8 mouse cellular contexts compared by ENCODE assay signal in genomic region chr9:78447606-78447972, GRCm38 (mm10). TPM values are rescaled to one million over a fixed set of nuclear protein-coding genes. Genes with fewer than 3 reads are reported as not detected.
A peak's percentile ranks its signal among the peaks of the same experiment; 100 is the strongest.
DNase-seq lines count a peak whose midpoint lies in the region; ATAC-seq and TF ChIP-seq lines count a peak whose summit lies in the region.

No protein-coding gene starts in this region.

- ATAC-seq in lung, embryonic 15.5 days (ENCODE audit: borderline replicate concordance, extremely low read depth, low FRiP score, low TSS enrichment), result no peak
- ATAC-seq in limb, embryonic 15.5 days (ENCODE audit: insufficient number of reproducible peaks, low FRiP score, low TSS enrichment, low read depth), result no peak

- no peak for TF ChIP-seq CTCF in small intestine, adult 2 months (IDR thresholded peaks at IDR 0.05; ENCODE audit: extremely low read depth, insufficient read length, insufficient replicate concordance, low read depth, low read length)

- no peaks in the 10 kb centered on the region for H3K9me3 ChIP-seq in lung, embryonic 15.5 days
- 0 out of 2 replicates have a peak, but pooled peaks cover 3% of the 10 kb centered on the region for H3K9me3 ChIP-seq in forebrain, embryonic 10.5 days
- H3K9me3 ChIP-seq in limb, embryonic 15.5 days, result no peaks in the 10 kb centered on the region

- 35% methylated on average over 9 of the region's 9 CpGs for WGBS in lung, embryonic 15.5 days
- whole genome bisulfite sequencing in forebrain, embryonic 10.5 days, result 26% methylated on average over 9 of the region's 9 CpGs
- WGBS in limb, embryonic 15.5 days, result 34% methylated on average over 9 of the region's 9 CpGs
- 27% methylated on average over 9 of the region's 9 CpGs for WGBS in small intestine, adult 2 months

- TF ChIP-seq POLR2A in small intestine, adult 2 months (IDR thresholded peaks at IDR 0.05; ENCODE audit: low read depth, low read length), result no peak

- peak overlapping the region; percentile 86 for H3K9ac ChIP-seq in lung, embryonic 15.5 days
- 0 out of 2 replicates have a peak overlapping the region, but pooled peaks have one; percentile 7 for H3K9ac ChIP-seq in limb, embryonic 15.5 days

- H3K36me3 ChIP-seq in lung, embryonic 15.5 days, result peaks cover 19% of the 10 kb centered on the region; the same call in 1 of the 2 replicates
- peaks cover 24% of the 10 kb centered on the region for H3K36me3 ChIP-seq in forebrain, embryonic 10.5 days (replicated peaks)
- H3K36me3 ChIP-seq in limb, embryonic 15.5 days, result peaks cover 18% of the 10 kb centered on the region; the same call in 1 of the 2 replicates
- peaks cover 8% of the 10 kb centered on the region; the same call in 1 of the 2 replicates for H3K36me3 ChIP-seq in small intestine, adult 2 months (ENCODE audit: control insufficient read depth, insufficient read depth, low read length)

- H3K27me3 ChIP-seq in lung, embryonic 15.5 days, result peaks cover 36% of the 10 kb centered on the region
- peaks cover 49% of the 10 kb centered on the region for H3K27me3 ChIP-seq in forebrain, embryonic 10.5 days (ENCODE audit: poor library complexity, severe bottlenecking)
- peaks cover 31% of the 10 kb centered on the region for H3K27me3 ChIP-seq in limb, embryonic 15.5 days
- no peaks in the 10 kb centered on the region for H3K27me3 ChIP-seq in small intestine, adult 2 months (ENCODE audit: control insufficient read depth, insufficient read depth, low read length)

- DNase-seq in lung, postnatal 14 days, result no peak
- no peak for DNase-seq in forebrain, embryonic 10.5 days (ENCODE audit: extremely low spot score, low spot score)
- no peak for DNase-seq in adrenal gland, postnatal 4 days (ENCODE audit: low spot score in 2 of 2)
- DNase-seq in thymus, postnatal 4 days, result no peak
- no peak for DNase-seq in right cerebral cortex, postnatal 25 days

- peak overlapping the region; percentile 68 for H3K4me2 ChIP-seq in lung, embryonic 15.5 days
- H3K4me2 ChIP-seq in limb, embryonic 15.5 days, result peak overlapping the region; percentile 60

- peaks cover 17% of the 10 kb centered on the region for H3K4me1 ChIP-seq in lung, embryonic 15.5 days
- peaks cover 20% of the 10 kb centered on the region for H3K4me1 ChIP-seq in forebrain, embryonic 10.5 days
- H3K4me1 ChIP-seq in limb, embryonic 15.5 days, result peaks cover 16% of the 10 kb centered on the region
- H3K4me1 ChIP-seq in small intestine, adult 2 months (ENCODE audit: control insufficient read depth, insufficient read depth, insufficient read length, low read length), result no peaks in the 10 kb centered on the region; the same call in 1 of the 2 replicates

- peak overlapping the region; percentile 70 for H3K4me3 ChIP-seq in lung, embryonic 15.5 days
- peak overlapping the region; percentile 100 for H3K4me3 ChIP-seq in forebrain, embryonic 10.5 days
- H3K4me3 ChIP-seq in limb, embryonic 15.5 days, result peak overlapping the region; percentile 94
- H3K4me3 ChIP-seq in small intestine, adult 2 months (ENCODE audit: low read depth, low read length), result peak overlapping the region; percentile 90

- no peak overlapping the region for H3K27ac ChIP-seq in lung, embryonic 15.5 days
- peak overlapping the region; percentile 93 for H3K27ac ChIP-seq in forebrain, embryonic 10.5 days
- H3K27ac ChIP-seq in limb, embryonic 15.5 days, result no peak overlapping the region
- H3K27ac ChIP-seq in small intestine, adult 2 months (ENCODE audit: insufficient read depth, low read depth, low read length), result no peak overlapping the region

RNA-seq across cellular contexts. Expression of gene Mto1, which starts 0.4 kb away (rescaled TPM):
- 21.0 and 24.3 TPM in 2 replicates for polyA plus RNA-seq in lung, embryonic 15.5 days (2015; fragmentation: Nextera tagmentation; extraction: Ambion mirVana)
- polyA plus RNA-seq in forebrain, embryonic 10.5 days (2016; fragmentation: Nextera tagmentation; extraction: Ambion mirVana), result 23.5 and 26.1 TPM in 2 replicates
- polyA plus RNA-seq in limb, embryonic 15.5 days (2015; fragmentation: Nextera tagmentation; extraction: Ambion mirVana), result 21.2 and 24.6 TPM in 2 replicates
- 6.1 and 7.3 TPM in 2 replicates for polyA plus RNA-seq in small intestine, adult 2 months (2012; rRNA removed)
- 10 to 100 TPM; 25.4 to 27.7 TPM for total RNA-seq in adrenal gland, postnatal 4 days (2021)

RNA-seq across cellular contexts. Expression of gene Gm17324, which starts 1.0 kb away (rescaled TPM):
- polyA plus RNA-seq in lung, embryonic 15.5 days (2015; fragmentation: Nextera tagmentation; extraction: Ambion mirVana), result 0.56 and 0.94 TPM in 2 replicates
- polyA plus RNA-seq in forebrain, embryonic 10.5 days (2016; fragmentation: Nextera tagmentation; extraction: Ambion mirVana), result 0.58 and 0.88 TPM in 2 replicates
- 0.71 and 0.83 TPM in 2 replicates for polyA plus RNA-seq in limb, embryonic 15.5 days (2015; fragmentation: Nextera tagmentation; extraction: Ambion mirVana)
- polyA plus RNA-seq in small intestine, adult 2 months (2012; rRNA removed), result not detected in 2 replicates
- under 1 TPM; 0.34 to 0.79 TPM for total RNA-seq in adrenal gland, postnatal 4 days (2021)

RNA-seq across cellular contexts. Expression of gene Cgas, which starts 4.6 kb away (rescaled TPM):
- polyA plus RNA-seq in lung, embryonic 15.5 days (2015; fragmentation: Nextera tagmentation; extraction: Ambion mirVana), result 2.6 and 3.0 TPM in 2 replicates
- 0.27 and 0.32 TPM in 2 replicates for polyA plus RNA-seq in forebrain, embryonic 10.5 days (2016; fragmentation: Nextera tagmentation; extraction: Ambion mirVana)
- 2.7 and 3.4 TPM in 2 replicates for polyA plus RNA-seq in limb, embryonic 15.5 days (2015; fragmentation: Nextera tagmentation; extraction: Ambion mirVana)
- 0.46 and 0.86 TPM in 2 replicates for polyA plus RNA-seq in small intestine, adult 2 months (2012; rRNA removed)
- 1 to 10 TPM; 1.6 to 1.7 TPM for total RNA-seq in adrenal gland, postnatal 4 days (2021)

RNA-seq across cellular contexts. Expression of gene Eef1a1, which starts 41.4 kb away (rescaled TPM):
- 4,575 and 4,632 TPM in 2 replicates for polyA plus RNA-seq in lung, embryonic 15.5 days (2015; fragmentation: Nextera tagmentation; extraction: Ambion mirVana)
- polyA plus RNA-seq in forebrain, embryonic 10.5 days (2016; fragmentation: Nextera tagmentation; extraction: Ambion mirVana), result 3,994 and 4,016 TPM in 2 replicates
- polyA plus RNA-seq in limb, embryonic 15.5 days (2015; fragmentation: Nextera tagmentation; extraction: Ambion mirVana), result 4,450 and 5,127 TPM in 2 replicates
- 1,017 and 1,625 TPM in 2 replicates for polyA plus RNA-seq in small intestine, adult 2 months (2012; rRNA removed)
- total RNA-seq in adrenal gland, postnatal 4 days (2021), result 1,000 to 10,000 TPM; 7,895 to 7,946 TPM

RNA-seq across cellular contexts. Expression of gene Ddx43, which starts 52.0 kb away (rescaled TPM):
- polyA plus RNA-seq in lung, embryonic 15.5 days (2015; fragmentation: Nextera tagmentation; extraction: Ambion mirVana), result 0.16 and 0.17 TPM in 2 replicates
- polyA plus RNA-seq in forebrain, embryonic 10.5 days (2016; fragmentation: Nextera tagmentation; extraction: Ambion mirVana), result 0.17 and 0.24 TPM in 2 replicates
- 0.15 and 0.27 TPM in 2 replicates for polyA plus RNA-seq in limb, embryonic 15.5 days (2015; fragmentation: Nextera tagmentation; extraction: Ambion mirVana)
- not detected in 2 replicates for polyA plus RNA-seq in small intestine, adult 2 months (2012; rRNA removed)
- under 1 TPM; 0.14 to 0.17 TPM for total RNA-seq in adrenal gland, postnatal 4 days (2021)
